Mouse (Mus musculus) lung, embryonic 14.5 days (tissue): ENCODE measurements around the gene Apela. TPM values are rescaled to one million over a fixed set of nuclear protein-coding genes. Genes with fewer than 3 reads are reported as not detected.

Source experiments
- ATAC-seq: fragments of 200-750 bp; cut with Nextera tagmentation; 2 replicates; pipeline ENCODE4 v1.8.0; 2017; ENCODE audit warnings: mild to moderate bottlenecking, moderate TSS enrichment, moderate library complexity; ENCODE audit not compliant: insufficient read depth
- DNase-seq: peaks from one replicate; pipeline ENCODE4 v3.0.0-alpha.2; 2015
- H3K27ac ChIP-seq: fragments of 300-500 bp; sonication (generic); 2 replicates; pipeline ENCODE4 v1.5.1; 2014; ENCODE audit warnings: low read depth, mild to moderate bottlenecking, moderate library complexity
- H3K27me3 ChIP-seq: fragments of 300-500 bp; sonication (generic); 2 replicates; pipeline ENCODE4 v1.6.1; 2014; ENCODE audit warnings: low read length, control low read depth; ENCODE audit not compliant: insufficient read depth
- H3K36me3 ChIP-seq: fragments of 300-500 bp; sonication (generic); 2 replicates; pipeline ENCODE4 v1.6.1; 2014; ENCODE audit warnings: control low read depth; ENCODE audit not compliant: insufficient read depth
- H3K4me1 ChIP-seq: fragments of 300-500 bp; sonication (generic); 2 replicates; pipeline ENCODE4 v1.6.1; 2014; ENCODE audit warnings: antibody characterized with exemption, control low read depth; ENCODE audit not compliant: insufficient read depth
- H3K4me2 ChIP-seq: fragments of 300-500 bp; sonication (generic); 2 replicates; pipeline ENCODE4 v1.6.1; 2014; ENCODE audit warnings: mild to moderate bottlenecking
- H3K4me3 ChIP-seq: fragments of 300-500 bp; sonication (generic); 2 replicates; pipeline ENCODE4 v1.5.1; 2014; ENCODE audit warnings: low read depth, low read length
- H3K9ac ChIP-seq: fragments of 300-500 bp; sonication (generic); 2 replicates; pipeline ENCODE4 v1.6.1; 2014
- H3K9me3 ChIP-seq: fragments of 300-500 bp; sonication (generic); 2 replicates; pipeline ENCODE4 v1.6.1; 2016; ENCODE audit warnings: low read depth, low read length, control low read depth
- CTCF ChIP-seq: IDR thresholded peaks from 2 replicates; pipeline ENCODE4 v1.5.1; 2016; ENCODE audit warnings: antibody characterized with exemption, low read depth
- WGBS: fragments of 180-500 bp; shearing (Covaris S2); extraction: QIAGEN DNeasy Blood & Tissue Kit; methylation state at CpG from one replicate; pipeline ENCODE4 v1.1.7; 2014; 5-methylcytosine and 5-hydroxymethylcytosine counted together
- polyA plus RNA-seq: library from polyadenylated mRNA; unstranded; fragments of >200 nt; fragmentation: Nextera tagmentation; extraction: Ambion mirVana; gene quantifications from 2 replicates; pipeline ENCODE4 v1.2.1, GENCODE M21; 2014

The Apela gene
- 0.95 and 1.1 TPM in 2 replicates for polyA plus RNA-seq

- Histone ChIP-seq H3K36me3 (no peaks in the 10 kb centered on the region), H3K4me1 (no peaks in the 10 kb centered on the region), H3K27me3 (no peaks in the 10 kb centered on the region), H3K4me3 (peak within 1 kb of the TSS; percentile 20), H3K9ac (peak within 1 kb of the TSS; percentile 10; the same call in 1 of the 2 replicates), H3K9me3 (no peaks in the 10 kb centered on the region), H3K27ac (no peak within 1 kb of the TSS), H3K4me2 (peak within 1 kb of the TSS; percentile 63)
- no peak for TF ChIP-seq CTCF
- peak; percentile 80 for DNase-seq
- peak; percentile 95 for ATAC-seq
- under 1% methylated on average over 8 of the region's 8 CpGs for WGBS
Measured at GRCm38 (mm10) chr8:65037117-65037533, at the start of gene Apela. Gene Apela, minus strand, starts transcription at chr8:65037336.

- H3K36me3 ChIP-seq: no peaks in the 10 kb centered on the region
- 74% methylated on average over 2 of the region's 2 CpGs for WGBS
- no peak for ATAC-seq
- H3K4me3 ChIP-seq: no peak overlapping the region
- no peak for DNase-seq
- no peak overlapping the region for H3K9ac ChIP-seq
- H3K4me1 ChIP-seq: no peaks in the 10 kb centered on the region
- no peak overlapping the region for H3K27ac ChIP-seq
- H3K27me3 ChIP-seq: no peaks in the 10 kb centered on the region
- no peak overlapping the region for H3K4me2 ChIP-seq
- H3K9me3 ChIP-seq: no peaks in the 10 kb centered on the region
- no peak for TF ChIP-seq CTCF
Measured at GRCm38 (mm10) chr8:65085680-65086079, 48.5 kb upstream of the Apela start.

GRCm38 (mm10) chr8:65080731-65081130 is 43.6 kb upstream of the Apela start:
- H3K27ac ChIP-seq: no peak overlapping the region
- TF ChIP-seq CTCF: no peak
- no peaks in the 10 kb centered on the region for H3K9me3 ChIP-seq
- no peak overlapping the region for H3K9ac ChIP-seq
- no peaks in the 10 kb centered on the region for H3K27me3 ChIP-seq
- no peaks in the 10 kb centered on the region for H3K4me1 ChIP-seq
- no peak overlapping the region for H3K4me3 ChIP-seq
- H3K36me3 ChIP-seq: no peaks in the 10 kb centered on the region
- 56% methylated on average over 9 of the region's 9 CpGs for WGBS
- ATAC-seq (no peak; the same call in 1 of the 2 replicates), DNase-seq (peak; percentile 23)
- no peak overlapping the region for H3K4me2 ChIP-seq

GRCm38 (mm10) chr8:65074733-65075132 is 37.6 kb upstream of the Apela start, which contains the start of gene Gm10663:
Gene Gm10663, plus strand, starts transcription at chr8:65075033.
- peak within 1 kb of the TSS; percentile 16; the same call in 1 of the 2 replicates for H3K4me2 ChIP-seq
- no peak within 1 kb of the TSS for H3K9ac ChIP-seq
- no peaks in the 10 kb centered on the region for H3K36me3 ChIP-seq
- ATAC-seq: no peak
- TF ChIP-seq CTCF: no peak
- 77% methylated on average over 2 of the region's 2 CpGs for WGBS
- DNase-seq: no peak
- no peak within 1 kb of the TSS for H3K4me3 ChIP-seq
- no peak within 1 kb of the TSS for H3K27ac ChIP-seq
- no peaks in the 10 kb centered on the region for H3K9me3 ChIP-seq
- H3K4me1 ChIP-seq: no peaks in the 10 kb centered on the region
- H3K27me3 ChIP-seq: no peaks in the 10 kb centered on the region

- Histone ChIP-seq H3K9ac (no peak overlapping the region), H3K4me3 (no peak overlapping the region), H3K27ac (no peak overlapping the region), H3K27me3 (no peaks in the 10 kb centered on the region), H3K4me2 (no peak overlapping the region), H3K9me3 (no peaks in the 10 kb centered on the region), H3K4me1 (no peaks in the 10 kb centered on the region), H3K36me3 (no peaks in the 10 kb centered on the region)
- DNase-seq (no peak), ATAC-seq (no peak)
- WGBS: 69% methylated on average over 4 of the region's 4 CpGs
- no peak for TF ChIP-seq CTCF
Measured at GRCm38 (mm10) chr8:65070996-65071395, 33.9 kb upstream of the Apela start.

GRCm38 (mm10) chr8:65068473-65068819 is 31.3 kb upstream of the Apela start:
- Histone ChIP-seq H3K4me2 (no peak overlapping the region), H3K4me1 (no peaks in the 10 kb centered on the region), H3K27ac (no peak overlapping the region), H3K36me3 (no peaks in the 10 kb centered on the region), H3K9me3 (no peaks in the 10 kb centered on the region), H3K9ac (no peak overlapping the region), H3K4me3 (no peak overlapping the region), H3K27me3 (no peaks in the 10 kb centered on the region)
- ATAC-seq (no peak), DNase-seq (no peak)
- 91% methylated on average over 4 of the region's 4 CpGs for WGBS
- no peak for TF ChIP-seq CTCF

- H3K27ac ChIP-seq: no peak overlapping the region
- no peak for DNase-seq
- no peak overlapping the region for H3K4me3 ChIP-seq
- no peaks in the 10 kb centered on the region for H3K9me3 ChIP-seq
- 52% methylated on average over 10 of the region's 10 CpGs for WGBS
- H3K4me2 ChIP-seq: no peak overlapping the region
- H3K9ac ChIP-seq: no peak overlapping the region
- ATAC-seq: no peak
- no peaks in the 10 kb centered on the region for H3K36me3 ChIP-seq
- H3K4me1 ChIP-seq: no peaks in the 10 kb centered on the region
- TF ChIP-seq CTCF: no peak
- no peaks in the 10 kb centered on the region for H3K27me3 ChIP-seq
Measured at GRCm38 (mm10) chr8:65067694-65068472, 30.7 kb upstream of the Apela start.
